Mouse (Mus musculus): ENCODE results near the gene Zfp384.

Zfp384 gene

DNA sequence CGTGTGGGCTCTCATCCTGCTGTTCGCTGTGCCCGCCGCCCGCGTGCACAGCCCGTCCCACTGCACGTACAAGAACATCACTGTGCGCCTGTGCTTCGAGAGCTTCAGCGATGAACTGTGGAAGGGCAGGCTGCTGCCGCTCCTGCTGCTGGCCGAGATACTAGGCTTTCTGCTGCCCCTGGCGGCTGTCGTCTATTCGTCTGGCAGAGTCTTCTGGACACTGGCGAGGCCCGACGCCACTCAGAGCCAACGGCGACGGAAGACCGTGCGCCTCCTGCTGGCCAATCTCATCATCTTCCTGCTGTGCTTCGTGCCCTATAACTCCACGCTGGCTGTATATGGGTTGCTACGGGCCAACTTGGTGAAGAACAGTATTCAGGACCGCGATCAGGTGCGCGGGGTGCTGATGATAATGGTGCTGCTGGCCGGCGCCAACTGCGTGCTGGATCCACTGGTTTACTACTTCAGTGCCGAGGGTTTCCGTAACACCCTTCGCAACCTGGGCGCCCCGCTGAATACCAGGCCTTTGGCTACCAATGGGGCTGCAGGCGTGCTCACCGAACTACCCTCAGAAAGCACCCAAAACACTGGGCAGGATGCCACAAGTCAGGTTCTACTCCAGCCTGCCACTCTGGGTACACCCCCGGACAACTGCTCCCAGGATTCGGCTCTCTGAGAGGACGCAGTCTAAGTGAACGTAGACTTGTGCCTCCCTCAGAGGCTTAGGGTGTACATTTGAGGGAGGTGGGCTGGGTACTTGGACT lies 73.0 kb downstream of the Zfp384 start:
- no peak for DNase-seq (ENCODE audit: low read depth, low spot score)

DNA sequence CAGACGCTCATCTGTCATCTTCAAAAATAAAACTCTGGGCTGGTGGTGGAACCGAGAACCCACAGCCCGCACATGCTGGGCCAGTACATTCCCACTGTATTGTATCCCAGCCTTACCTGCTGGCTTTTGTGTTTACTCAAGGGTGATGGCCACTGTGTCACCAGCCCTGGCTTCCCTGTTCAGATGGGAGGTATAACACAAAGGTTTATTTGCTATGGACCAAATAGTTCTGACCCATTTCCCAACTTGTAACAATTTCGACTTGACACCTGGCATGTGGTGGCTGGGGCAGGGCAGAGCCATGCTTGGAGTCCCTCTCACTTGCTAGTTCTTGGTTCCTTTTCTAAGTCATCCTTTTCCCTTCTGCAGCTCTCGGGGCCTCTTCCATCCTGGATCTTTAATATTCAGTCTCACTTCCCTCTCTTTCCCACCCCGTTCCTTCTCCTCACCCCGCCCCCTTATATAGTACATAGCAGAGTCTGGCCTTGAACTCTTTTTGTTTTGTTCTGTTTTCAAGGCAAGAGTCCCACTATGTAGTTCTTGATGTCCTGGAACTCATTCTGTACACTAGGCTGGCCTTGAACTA lies 73.9 kb downstream of the Zfp384 start:
- DNase-seq (ENCODE audit: low read depth, low spot score) = no peak

DNA sequence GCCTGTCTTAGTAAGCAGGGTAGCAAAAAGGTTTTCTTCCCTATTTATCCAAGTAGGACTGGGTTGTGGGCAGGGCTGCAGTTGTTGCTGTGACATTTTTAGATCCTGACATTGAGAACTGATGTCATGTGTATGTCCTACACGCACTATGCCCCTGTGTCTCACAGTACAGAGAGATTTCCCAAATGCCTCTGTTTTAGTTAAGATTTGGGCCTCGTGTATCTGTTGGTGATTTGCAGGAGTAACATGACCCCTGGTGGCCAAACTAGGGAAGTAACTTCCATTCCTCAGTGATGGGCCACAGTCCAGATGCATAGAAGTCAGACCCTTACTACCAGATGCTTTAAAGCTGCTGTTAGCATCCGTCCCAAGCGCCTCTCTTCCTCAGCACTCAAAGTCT lies 75.5 kb downstream of the Zfp384 start:
- peak; percentile 77 for DNase-seq (ENCODE audit: low read depth, low spot score)
